Mouse (Mus musculus) embryonic facial prominence, embryonic 11.5 days (tissue): Measurements from ENCODE around the gene Cfap43. TPM values are rescaled to one million over a fixed set of nuclear protein-coding genes. Genes with fewer than 3 reads are reported as not detected.

Source experiments
- ATAC-seq: fragments of 200-750 bp; cut with Nextera tagmentation; replicated peaks from 2 replicates; pipeline ENCODE4 v1.8.0; 2017; ENCODE audit warnings: low read depth; ENCODE audit not compliant: insufficient number of reproducible peaks, low FRiP score, low TSS enrichment
- DNase-seq: peaks from one replicate; pipeline ENCODE4 v3.0.0-alpha.2; 2015; ENCODE audit warnings: low spot score
- H3K27ac ChIP-seq: fragments of 300-500 bp; sonication (generic); replicated peaks from 2 replicates; pipeline ENCODE4 v1.5.1; 2014; ENCODE audit warnings: mild to moderate bottlenecking, low read depth, low read length, control low read depth
- H3K27me3 ChIP-seq: fragments of 300-500 bp; sonication (generic); 2 replicates; pipeline ENCODE4 v1.6.1; 2014; ENCODE audit warnings: mild to moderate bottlenecking, low read length, moderate library complexity, mixed read lengths; ENCODE audit not compliant: control insufficient read depth, insufficient read depth
- H3K36me3 ChIP-seq: fragments of 300-500 bp; sonication (generic); replicated peaks from 2 replicates; pipeline ENCODE4 v1.6.1; 2014; ENCODE audit warnings: low read depth, mild to moderate bottlenecking, low read length, moderate library complexity, mixed read lengths; ENCODE audit not compliant: control insufficient read depth, insufficient read depth
- H3K4me1 ChIP-seq: fragments of 300-500 bp; sonication (generic); 2 replicates; pipeline ENCODE4 v1.6.1; 2014; ENCODE audit warnings: low read length, mixed read lengths; ENCODE audit not compliant: control insufficient read depth, insufficient read depth
- H3K4me2 ChIP-seq: fragments of 300-500 bp; sonication (generic); 2 replicates; pipeline ENCODE4 v1.6.1; 2014; ENCODE audit warnings: low read depth, mild to moderate bottlenecking, control low read depth, low read length, moderate library complexity
- H3K4me3 ChIP-seq: fragments of 300-500 bp; sonication (generic); 2 replicates; pipeline ENCODE4 v1.5.1; 2014; ENCODE audit warnings: low read depth, low read length, control low read depth
- H3K9ac ChIP-seq: fragments of 300-500 bp; sonication (generic); replicated peaks from 2 replicates; pipeline ENCODE4 v1.6.1; 2014; ENCODE audit warnings: mild to moderate bottlenecking, control low read depth, low read length
- H3K9me3 ChIP-seq: fragments of 300-500 bp; sonication (generic); replicated peaks from 2 replicates; pipeline ENCODE4 v1.6.1; 2016; ENCODE audit warnings: mild to moderate bottlenecking, low read length, inconsistent platforms, mixed read lengths; ENCODE audit not compliant: control insufficient read depth
- WGBS: fragments of 180-500 bp; shearing (Covaris S2); extraction: QIAGEN DNeasy Blood & Tissue Kit; methylation state at CpG from one replicate; pipeline ENCODE4 v1.1.7; 2014; 5-methylcytosine and 5-hydroxymethylcytosine counted together
- polyA plus RNA-seq: library from polyadenylated mRNA; unstranded; fragments of >200 nt; fragmentation: Nextera tagmentation; extraction: Ambion mirVana; gene quantifications from 2 replicates; pipeline ENCODE4 v1.2.1, GENCODE M21; 2014

Cfap43 gene
- polyA plus RNA-seq, 1 experiment from 2014 or later: not detected

- Histone ChIP-seq H3K27ac (no peak overlapping the region), H3K9me3 (no peaks in the 10 kb centered on the region), H3K27me3 (no peaks in the 10 kb centered on the region), H3K9ac (no peak overlapping the region), H3K4me2 (no peak overlapping the region), H3K4me3 (no peak overlapping the region), H3K36me3 (no peaks in the 10 kb centered on the region), H3K4me1 (peaks cover 4% of the 10 kb centered on the region; the same call in 1 of the 2 replicates)
- no peak for ATAC-seq
- 90% methylated on average over 4 of the region's 4 CpGs for WGBS
- DNase-seq: no peak
These were observed 8.3 kb downstream of the Cfap43 start for GRCm38 (mm10) chr19:47910751-47911150.

- peak overlapping the region; percentile 29 for H3K27ac ChIP-seq
- H3K4me2 ChIP-seq: peak overlapping the region; percentile 50
- H3K4me1 ChIP-seq: peaks cover 4% of the 10 kb centered on the region; the same call in 1 of the 2 replicates
- no peaks in the 10 kb centered on the region for H3K9me3 ChIP-seq
- ATAC-seq (0 out of 2 replicates have a peak, but pooled peaks have one; percentile 22), DNase-seq (no peak)
- H3K27me3 ChIP-seq: no peaks in the 10 kb centered on the region
- H3K4me3 ChIP-seq: no peak overlapping the region; the same call in 1 of the 2 replicates
- H3K9ac ChIP-seq: peak overlapping the region; percentile 79
- H3K36me3 ChIP-seq: no peaks in the 10 kb centered on the region; the same call in 1 of the 2 replicates
- WGBS: 32% methylated on average over 4 of the region's 4 CpGs
These were observed 8.9 kb downstream of the Cfap43 start for GRCm38 (mm10) chr19:47910117-47910618.

GRCm38 (mm10) chr19:47909387-47910116, 9.5 kb downstream of the Cfap43 start:
- Histone ChIP-seq H3K4me1 (peaks cover 4% of the 10 kb centered on the region; the same call in 1 of the 2 replicates), H3K27me3 (no peaks in the 10 kb centered on the region), H3K4me3 (peak overlapping the region; percentile 19), H3K27ac (peak overlapping the region; percentile 87), H3K9ac (peak overlapping the region; percentile 79), H3K9me3 (no peaks in the 10 kb centered on the region), H3K36me3 (no peaks in the 10 kb centered on the region; the same call in 1 of the 2 replicates), H3K4me2 (peak overlapping the region; percentile 50)
- ATAC-seq: peak; percentile 57
- under 1% methylated on average over 10 of the region's 10 CpGs for WGBS
- DNase-seq: peak; percentile 68

GRCm38 (mm10) chr19:47908961-47909371, 10.1 kb downstream of the Cfap43 start:
- peak overlapping the region; percentile 50 for H3K4me2 ChIP-seq
- H3K9me3 ChIP-seq: no peaks in the 10 kb centered on the region
- no peaks in the 10 kb centered on the region for H3K27me3 ChIP-seq
- DNase-seq (peak; percentile 30), ATAC-seq (peak; percentile 46)
- peak overlapping the region; percentile 19; the same call in 1 of the 2 replicates for H3K4me3 ChIP-seq
- H3K27ac ChIP-seq: peak overlapping the region; percentile 87
- peak overlapping the region; percentile 79 for H3K9ac ChIP-seq
- no peaks in the 10 kb centered on the region; the same call in 1 of the 2 replicates for H3K36me3 ChIP-seq
- WGBS: 19% methylated on average over 6 of the region's 6 CpGs
- peaks cover 4% of the 10 kb centered on the region; the same call in 1 of the 2 replicates for H3K4me1 ChIP-seq

- Histone ChIP-seq H3K27ac (no peak overlapping the region), H3K9ac (no peak overlapping the region), H3K4me2 (no peak overlapping the region), H3K27me3 (no peaks in the 10 kb centered on the region), H3K4me3 (no peak overlapping the region), H3K9me3 (no peaks in the 10 kb centered on the region), H3K4me1 (peaks cover 7% of the 10 kb centered on the region), H3K36me3 (no peaks in the 10 kb centered on the region; the same call in 1 of the 2 replicates)
- ATAC-seq (no peak), DNase-seq (no peak)
- 91% methylated on average over 9 of the region's 9 CpGs for WGBS
These were observed 11.5 kb downstream of the Cfap43 start for GRCm38 (mm10) chr19:47907596-47907995.

- 93% methylated on average over 5 of the region's 5 CpGs for WGBS
- Histone ChIP-seq H3K36me3 (no peaks in the 10 kb centered on the region; the same call in 1 of the 2 replicates), H3K4me3 (no peak overlapping the region), H3K9ac (no peak overlapping the region), H3K27ac (no peak overlapping the region), H3K4me1 (peaks cover 11% of the 10 kb centered on the region), H3K9me3 (no peaks in the 10 kb centered on the region), H3K27me3 (no peaks in the 10 kb centered on the region), H3K4me2 (no peak overlapping the region)
- ATAC-seq (no peak), DNase-seq (no peak)
These were observed 13.5 kb downstream of the Cfap43 start for GRCm38 (mm10) chr19:47905603-47906002.

GRCm38 (mm10) chr19:47905081-47905480, 14.0 kb downstream of the Cfap43 start:
- no peak overlapping the region for H3K9ac ChIP-seq
- DNase-seq (no peak), ATAC-seq (no peak)
- H3K4me1 ChIP-seq: peaks cover 11% of the 10 kb centered on the region
- no peaks in the 10 kb centered on the region for H3K9me3 ChIP-seq
- H3K27me3 ChIP-seq: no peaks in the 10 kb centered on the region
- H3K4me3 ChIP-seq: no peak overlapping the region
- 83% methylated on average over 4 of the region's 4 CpGs for WGBS
- no peaks in the 10 kb centered on the region; the same call in 1 of the 2 replicates for H3K36me3 ChIP-seq
- no peak overlapping the region for H3K4me2 ChIP-seq
- H3K27ac ChIP-seq: no peak overlapping the region

GRCm38 (mm10) chr19:47903679-47904078, 15.4 kb downstream of the Cfap43 start:
- Histone ChIP-seq H3K36me3 (no peaks in the 10 kb centered on the region; the same call in 1 of the 2 replicates), H3K27ac (no peak overlapping the region), H3K9me3 (no peaks in the 10 kb centered on the region), H3K9ac (no peak overlapping the region), H3K4me2 (no peak overlapping the region), H3K4me3 (no peak overlapping the region), H3K27me3 (no peaks in the 10 kb centered on the region), H3K4me1 (peaks cover 7% of the 10 kb centered on the region)
- 51% methylated on average over 3 of the region's 4 CpGs for WGBS
- no peak for ATAC-seq
- DNase-seq: no peak
